Mouse (Mus musculus): ENCODE results near the gene Fkbp5.

DNA sequence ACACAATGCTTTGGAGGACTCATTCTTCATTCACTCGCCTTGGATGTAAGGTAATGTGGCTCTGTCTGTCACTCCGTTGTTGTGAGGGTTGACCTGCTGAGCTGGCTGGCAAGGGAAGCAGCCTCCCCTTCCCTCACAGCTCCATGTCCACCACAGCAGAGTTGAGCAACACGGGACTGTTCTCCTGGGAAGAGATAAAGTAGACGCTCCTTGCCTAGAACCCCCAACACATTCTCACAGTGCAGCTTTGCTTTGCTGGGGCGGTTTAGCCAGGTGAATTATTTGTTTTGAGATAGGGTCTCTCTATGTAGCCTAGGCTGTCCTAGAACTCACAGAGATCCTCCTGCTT is 70.5 kb downstream of the Fkbp5 start:
- TF ChIP-seq CTCF (IDR thresholded peaks at IDR 0.05; ENCODE audit: low read depth), result no peak
- no peak for TF ChIP-seq EP300 (IDR thresholded peaks at IDR 0.05; ENCODE audit: low read depth)
